Mouse (Mus musculus): ENCODE measurements around the gene 6430531B16Rik. TPM values are rescaled to one million over a fixed set of nuclear protein-coding genes. Genes with fewer than 3 reads are reported as not detected.

The 6430531B16Rik gene
- polyA plus RNA-seq, 1 experiment from 2014 or later = 0.66 TPM

- ATAC-seq (replicated peaks; ENCODE audit: extremely low read depth, insufficient read depth, low FRiP score) = no peak
- Histone ChIP-seq H3K27ac (ENCODE audit: low read length) (no peak overlapping the region), H3K9me3 (replicated peaks; ENCODE audit: control insufficient read depth, low read length) (no peaks in the 10 kb centered on the region), H3K4me1 (ENCODE audit: control insufficient read depth, insufficient read depth, low read length) (peaks cover 4% of the 10 kb centered on the region; the same call in 1 of the 2 replicates), H3K4me3 (ENCODE audit: low read length) (no peak overlapping the region), H3K9ac (ENCODE audit: low read length) (no peak overlapping the region), H3K27me3 (ENCODE audit: control insufficient read depth, insufficient read depth, low read length) (peaks cover 6% of the 10 kb centered on the region), H3K4me2 (ENCODE audit: low read depth, low read length) (no peak overlapping the region), H3K36me3 (ENCODE audit: control insufficient read depth, insufficient read depth) (no peaks in the 10 kb centered on the region)
- WGBS = 45% methylated on average over 5 of the region's 5 CpGs
Observed at GRCm38 (mm10) chr7:139975471-139975870, 3.1 kb downstream of the 6430531B16Rik start.

DNA sequence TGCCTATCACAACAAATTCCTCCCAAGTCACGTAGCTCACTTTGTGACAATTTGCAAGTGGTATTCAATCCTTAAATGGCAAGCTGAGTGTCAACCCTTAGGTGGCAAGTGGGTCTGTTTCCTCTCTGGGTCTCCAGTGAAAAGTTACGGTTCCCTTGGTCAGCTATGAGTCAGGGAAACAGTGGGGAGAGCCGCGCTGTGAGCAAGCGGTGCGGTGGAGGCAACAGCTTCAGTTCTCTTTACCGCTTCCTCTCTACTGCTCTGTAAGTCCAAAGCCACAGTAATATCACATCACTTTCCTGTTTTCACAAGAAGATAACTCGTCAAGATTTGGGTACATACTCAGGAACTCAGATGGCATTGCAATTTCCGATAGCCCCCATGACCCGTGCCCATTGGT, 4.2 kb downstream of the 6430531B16Rik start:
- H3K36me3 ChIP-seq (ENCODE audit: control insufficient read depth, insufficient read depth) = no peaks in the 10 kb centered on the region
- H3K27ac ChIP-seq (ENCODE audit: low read length) = no peak overlapping the region; the same call in 1 of the 2 replicates
- no peak for ATAC-seq (replicated peaks; ENCODE audit: extremely low read depth, insufficient read depth, low FRiP score)
- H3K9ac ChIP-seq (ENCODE audit: low read length) = no peak overlapping the region
- WGBS = 70% methylated on average over 10 of the region's 10 CpGs
- no peak overlapping the region for H3K4me2 ChIP-seq (ENCODE audit: low read depth, low read length)
- no peaks in the 10 kb centered on the region for H3K9me3 ChIP-seq (replicated peaks; ENCODE audit: control insufficient read depth, low read length)
- no peak overlapping the region for H3K4me3 ChIP-seq (ENCODE audit: low read length)
- H3K4me1 ChIP-seq (ENCODE audit: control insufficient read depth, insufficient read depth, low read length) = peaks cover 4% of the 10 kb centered on the region; the same call in 1 of the 2 replicates
- peaks cover 3% of the 10 kb centered on the region; the same call in 1 of the 2 replicates for H3K27me3 ChIP-seq (ENCODE audit: control insufficient read depth, insufficient read depth, low read length)

DNA sequence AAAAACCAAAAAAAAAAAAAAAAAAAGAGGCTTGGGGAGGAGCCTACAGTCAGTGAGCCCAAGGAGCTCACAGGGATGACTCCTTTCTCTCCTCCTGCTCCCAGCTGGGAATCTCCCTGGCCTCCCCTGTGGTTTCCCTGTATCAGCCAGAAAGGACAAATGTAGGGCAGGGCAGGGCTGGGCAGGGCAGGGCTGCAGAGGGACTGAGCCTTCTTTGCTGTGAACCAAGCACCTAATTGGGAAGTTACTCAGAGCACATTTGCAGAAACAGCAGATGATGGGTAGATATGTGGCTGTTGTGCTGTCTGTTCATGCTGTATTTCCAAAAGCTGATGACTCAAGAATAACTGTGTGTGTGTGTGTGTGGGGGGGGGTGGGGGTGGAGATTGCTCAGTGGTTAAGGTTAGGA, 5.6 kb downstream of the 6430531B16Rik start:
- no peak for ATAC-seq (replicated peaks; ENCODE audit: extremely low read depth, insufficient read depth, low FRiP score)
- no peak overlapping the region for H3K4me2 ChIP-seq (ENCODE audit: low read depth, low read length)
- H3K27ac ChIP-seq (ENCODE audit: low read length) = no peak overlapping the region
- H3K36me3 ChIP-seq (ENCODE audit: control insufficient read depth, insufficient read depth) = no peaks in the 10 kb centered on the region
- no peak overlapping the region for H3K9ac ChIP-seq (ENCODE audit: low read length)
- H3K4me3 ChIP-seq (ENCODE audit: low read length) = no peak overlapping the region
- H3K27me3 ChIP-seq (ENCODE audit: control insufficient read depth, insufficient read depth, low read length) = peaks cover 7% of the 10 kb centered on the region
- no peaks in the 10 kb centered on the region for H3K4me1 ChIP-seq (ENCODE audit: control insufficient read depth, insufficient read depth, low read length)
- H3K9me3 ChIP-seq (replicated peaks; ENCODE audit: control insufficient read depth, low read length) = no peaks in the 10 kb centered on the region

DNA sequence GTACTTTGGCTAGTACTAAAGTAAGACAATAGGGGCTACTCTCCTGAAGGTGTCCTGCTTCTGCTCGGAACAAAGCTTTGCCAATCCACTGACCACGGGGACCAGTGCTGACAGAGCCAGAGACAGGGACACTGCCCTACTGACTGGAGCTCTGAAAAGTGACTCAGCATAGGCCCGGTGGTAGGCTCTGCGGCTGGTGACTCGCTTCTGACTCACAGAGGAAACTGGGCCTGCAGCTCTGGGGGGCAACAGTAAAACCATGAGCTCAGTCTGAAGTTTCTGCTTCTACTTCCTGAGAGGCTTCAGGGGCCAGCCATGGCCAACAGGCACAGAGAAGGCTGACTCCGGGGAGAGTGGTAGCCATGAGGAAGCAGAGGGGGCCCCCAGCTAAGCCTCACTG, 7.1 kb downstream of the 6430531B16Rik start:
- ATAC-seq (replicated peaks; ENCODE audit: extremely low read depth, insufficient read depth, low FRiP score) = no peak

DNA sequence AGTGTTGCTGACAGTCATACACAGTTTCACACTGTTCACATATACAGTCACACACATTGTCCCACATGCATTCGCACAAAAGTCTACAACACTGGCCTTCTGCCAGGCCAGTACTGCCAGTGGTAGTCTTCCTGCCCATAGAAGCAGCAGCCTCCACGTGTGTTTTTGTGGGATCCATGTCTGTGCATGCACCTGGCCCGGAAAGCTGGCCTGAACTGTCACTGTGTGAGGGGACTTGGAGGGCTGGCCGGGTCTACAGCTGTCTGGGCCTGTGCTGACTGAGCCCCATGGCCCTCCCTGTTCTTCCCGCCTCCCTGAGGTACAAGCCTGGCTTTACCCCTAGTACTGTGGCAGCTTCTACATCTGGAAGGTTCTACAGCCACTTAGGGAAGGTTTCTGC, 7.6 kb downstream of the 6430531B16Rik start:
- Histone ChIP-seq H3K9me3 (replicated peaks; ENCODE audit: control insufficient read depth, low read length) (no peaks in the 10 kb centered on the region), H3K4me1 (ENCODE audit: control insufficient read depth, insufficient read depth, low read length) (no peaks in the 10 kb centered on the region), H3K36me3 (ENCODE audit: control insufficient read depth, insufficient read depth) (no peaks in the 10 kb centered on the region), H3K27me3 (ENCODE audit: control insufficient read depth, insufficient read depth, low read length) (peaks cover 8% of the 10 kb centered on the region), H3K4me3 (ENCODE audit: low read length) (no peak overlapping the region), H3K27ac (ENCODE audit: low read length) (no peak overlapping the region), H3K9ac (ENCODE audit: low read length) (no peak overlapping the region), H3K4me2 (ENCODE audit: low read depth, low read length) (no peak overlapping the region)
- no peak for ATAC-seq (replicated peaks; ENCODE audit: extremely low read depth, insufficient read depth, low FRiP score)
- WGBS = 72% methylated on average over 5 of the region's 5 CpGs

More for the DNA sequence above, 7.1 kb downstream of the 6430531B16Rik start:
- Histone ChIP-seq H3K9me3 (replicated peaks; ENCODE audit: control insufficient read depth, low read length) (no peaks in the 10 kb centered on the region), H3K4me2 (ENCODE audit: low read depth, low read length) (no peak overlapping the region), H3K27me3 (ENCODE audit: control insufficient read depth, insufficient read depth, low read length) (peaks cover 10% of the 10 kb centered on the region), H3K27ac (ENCODE audit: low read length) (no peak overlapping the region), H3K9ac (ENCODE audit: low read length) (no peak overlapping the region), H3K4me3 (ENCODE audit: low read length) (no peak overlapping the region), H3K4me1 (ENCODE audit: control insufficient read depth, insufficient read depth, low read length) (no peaks in the 10 kb centered on the region), H3K36me3 (ENCODE audit: control insufficient read depth, insufficient read depth) (no peaks in the 10 kb centered on the region)
- WGBS = 37% methylated on average over 6 of the region's 6 CpGs

- peaks cover 8% of the 10 kb centered on the region for H3K27me3 ChIP-seq (ENCODE audit: control insufficient read depth, insufficient read depth, low read length)
- no peak for ATAC-seq (replicated peaks; ENCODE audit: extremely low read depth, insufficient read depth, low FRiP score)
- H3K27ac ChIP-seq (ENCODE audit: low read length) = no peak overlapping the region
- no peak overlapping the region for H3K4me3 ChIP-seq (ENCODE audit: low read length)
- no peaks in the 10 kb centered on the region for H3K4me1 ChIP-seq (ENCODE audit: control insufficient read depth, insufficient read depth, low read length)
- H3K9me3 ChIP-seq (replicated peaks; ENCODE audit: control insufficient read depth, low read length) = no peaks in the 10 kb centered on the region
- 85% methylated on average over 10 of the region's 10 CpGs for WGBS
- H3K36me3 ChIP-seq (ENCODE audit: control insufficient read depth, insufficient read depth) = no peaks in the 10 kb centered on the region
- no peak overlapping the region for H3K9ac ChIP-seq (ENCODE audit: low read length)
- H3K4me2 ChIP-seq (ENCODE audit: low read depth, low read length) = no peak overlapping the region
Observed at GRCm38 (mm10) chr7:139970216-139970919, 8.2 kb downstream of the 6430531B16Rik start.

- Histone ChIP-seq H3K36me3 (ENCODE audit: control insufficient read depth, insufficient read depth) (no peaks in the 10 kb centered on the region), H3K9me3 (replicated peaks; ENCODE audit: control insufficient read depth, low read length) (no peaks in the 10 kb centered on the region), H3K4me2 (ENCODE audit: low read depth, low read length) (no peak overlapping the region), H3K4me1 (ENCODE audit: control insufficient read depth, insufficient read depth, low read length) (no peaks in the 10 kb centered on the region), H3K27ac (ENCODE audit: low read length) (no peak overlapping the region), H3K4me3 (ENCODE audit: low read length) (no peak overlapping the region), H3K9ac (ENCODE audit: low read length) (no peak overlapping the region), H3K27me3 (ENCODE audit: control insufficient read depth, insufficient read depth, low read length) (peaks cover 8% of the 10 kb centered on the region)
- ATAC-seq (replicated peaks; ENCODE audit: extremely low read depth, insufficient read depth, low FRiP score) = no peak
- 46% methylated on average over 10 of the region's 10 CpGs for WGBS
Observed at GRCm38 (mm10) chr7:139969348-139970130, 9.0 kb downstream of the 6430531B16Rik start.

GRCm38 (mm10) chr7:139968428-139968827, 10.1 kb downstream of the 6430531B16Rik start:
- no peak overlapping the region for H3K4me3 ChIP-seq (ENCODE audit: low read length)
- no peaks in the 10 kb centered on the region for H3K9me3 ChIP-seq (replicated peaks; ENCODE audit: control insufficient read depth, low read length)
- 55% methylated on average over 5 of the region's 5 CpGs for WGBS
- ATAC-seq (replicated peaks; ENCODE audit: extremely low read depth, insufficient read depth, low FRiP score) = no peak
- H3K4me2 ChIP-seq (ENCODE audit: low read depth, low read length) = no peak overlapping the region
- no peaks in the 10 kb centered on the region for H3K36me3 ChIP-seq (ENCODE audit: control insufficient read depth, insufficient read depth)
- H3K27me3 ChIP-seq (ENCODE audit: control insufficient read depth, insufficient read depth, low read length) = peaks cover 8% of the 10 kb centered on the region
- H3K9ac ChIP-seq (ENCODE audit: low read length) = no peak overlapping the region
- no peaks in the 10 kb centered on the region for H3K4me1 ChIP-seq (ENCODE audit: control insufficient read depth, insufficient read depth, low read length)
- H3K27ac ChIP-seq (ENCODE audit: low read length) = no peak overlapping the region

DNA sequence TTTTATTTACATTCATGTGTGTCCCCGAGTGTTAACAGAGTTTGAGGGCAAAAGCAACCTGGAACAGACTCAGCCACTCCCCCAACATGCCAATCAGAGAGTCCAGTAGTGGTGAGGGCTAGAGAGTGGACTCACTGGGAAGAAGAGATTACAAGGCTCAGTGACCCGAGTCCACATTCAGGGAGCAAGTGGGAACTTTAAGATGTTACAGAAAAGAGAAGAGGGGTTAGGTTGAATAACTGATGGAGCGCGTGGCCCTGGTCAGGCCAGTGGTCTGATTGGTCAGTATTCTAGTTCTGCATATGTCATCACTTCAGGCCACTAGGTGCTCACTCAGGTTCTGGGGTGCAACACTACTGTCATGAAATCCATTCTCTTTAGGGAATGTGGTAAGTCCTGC, 11.4 kb downstream of the 6430531B16Rik start:
- no peak overlapping the region for H3K4me3 ChIP-seq (ENCODE audit: low read length)
- ATAC-seq (replicated peaks; ENCODE audit: extremely low read depth, insufficient read depth, low FRiP score) = no peak
- H3K4me1 ChIP-seq (ENCODE audit: control insufficient read depth, insufficient read depth, low read length) = no peaks in the 10 kb centered on the region
- no peaks in the 10 kb centered on the region for H3K9me3 ChIP-seq (replicated peaks; ENCODE audit: control insufficient read depth, low read length)
- H3K27me3 ChIP-seq (ENCODE audit: control insufficient read depth, insufficient read depth, low read length) = peaks cover 8% of the 10 kb centered on the region
- 20% methylated on average over 4 of the region's 4 CpGs for WGBS
- H3K4me2 ChIP-seq (ENCODE audit: low read depth, low read length) = no peak overlapping the region
- no peak overlapping the region for H3K9ac ChIP-seq (ENCODE audit: low read length)
- no peak overlapping the region for H3K27ac ChIP-seq (ENCODE audit: low read length)
- H3K36me3 ChIP-seq (ENCODE audit: control insufficient read depth, insufficient read depth) = no peaks in the 10 kb centered on the region

All from heart, embryonic 16.5 days (tissue).